Mouse (Mus musculus) stomach, embryonic 15.5 days (tissue): ENCODE data around the gene Gm45021. TPM values are rescaled to one million over a fixed set of nuclear protein-coding genes. Genes with fewer than 3 reads are reported as not detected.

Experiments used
- ATAC-seq: fragments of 200-750 bp; cut with Nextera tagmentation; 2 replicates; pipeline ENCODE4 v1.8.0; 2017; ENCODE audit warnings: low read depth, moderate number of reproducible peaks, moderate TSS enrichment; ENCODE audit not compliant: insufficient read depth, low FRiP score
- H3K27ac ChIP-seq: fragments of 300-500 bp; sonication (generic); 2 replicates; pipeline ENCODE4 v1.5.1; 2015; ENCODE audit warnings: mild to moderate bottlenecking, inconsistent platforms
- H3K27me3 ChIP-seq: fragments of 300-500 bp; sonication (generic); replicated peaks from 2 replicates; pipeline ENCODE4 v1.6.1; 2015; ENCODE audit warnings: inconsistent platforms
- H3K36me3 ChIP-seq: fragments of 300-500 bp; sonication (generic); 2 replicates; pipeline ENCODE4 v1.6.1; 2015; ENCODE audit warnings: inconsistent platforms
- H3K4me1 ChIP-seq: fragments of 300-500 bp; sonication (generic); 2 replicates; pipeline ENCODE4 v1.6.1; 2015; ENCODE audit warnings: inconsistent platforms
- H3K4me2 ChIP-seq: fragments of 300-500 bp; sonication (generic); 2 replicates; pipeline ENCODE4 v1.6.1; 2015; ENCODE audit warnings: mild to moderate bottlenecking, inconsistent platforms
- H3K4me3 ChIP-seq: fragments of 300-500 bp; sonication (generic); replicated peaks from 2 replicates; pipeline ENCODE4 v1.5.1; 2015; ENCODE audit warnings: inconsistent platforms
- H3K9ac ChIP-seq: fragments of 300-500 bp; sonication (generic); 2 replicates; pipeline ENCODE4 v1.6.1; 2015; ENCODE audit warnings: inconsistent platforms
- H3K9me3 ChIP-seq: fragments of 300-500 bp; sonication (generic); 2 replicates; pipeline ENCODE4 v1.6.1; 2016; ENCODE audit warnings: inconsistent platforms
- WGBS: fragments of 180-500 bp; shearing (Covaris S2); methylation state at CpG from one replicate; pipeline ENCODE4 v1.1.7; 2015; 5-methylcytosine and 5-hydroxymethylcytosine counted together
- polyA plus RNA-seq: library from polyadenylated mRNA; unstranded; fragments of >200 nt; fragmentation: Nextera tagmentation; extraction: Ambion mirVana; gene quantifications from 2 replicates; pipeline ENCODE4 v1.2.1, GENCODE M21; 2015

Gene Gm45021
- polyA plus RNA-seq, 1 experiment from 2014 or later, result not detected

GRCm38 (mm10) chr6:48623460-48623859 is 34.0 kb downstream of the Gm45021 start:
- no peak overlapping the region for H3K4me2 ChIP-seq
- WGBS, result 43% methylated on average over 1 of the region's 1 CpGs
- no peak overlapping the region for H3K4me3 ChIP-seq
- ATAC-seq, result no peak
- H3K27me3 ChIP-seq, result peaks cover 16% of the 10 kb centered on the region; the same call in 1 of the 2 replicates
- peaks cover 14% of the 10 kb centered on the region; the same call in 1 of the 2 replicates for H3K36me3 ChIP-seq
- H3K9me3 ChIP-seq, result no peaks in the 10 kb centered on the region
- no peak overlapping the region for H3K27ac ChIP-seq
- H3K9ac ChIP-seq, result no peak overlapping the region
- H3K4me1 ChIP-seq, result peaks cover 9% of the 10 kb centered on the region; the same call in 1 of the 2 replicates

- Histone ChIP-seq H3K4me2 (peak within 1 kb of the TSS; percentile 89), H3K27ac (no peak within 1 kb of the TSS), H3K4me1 (peaks cover 19% of the 10 kb centered on the region), H3K9ac (peak within 1 kb of the TSS; percentile 45; the same call in 1 of the 2 replicates), H3K9me3 (no peaks in the 10 kb centered on the region), H3K36me3 (no peaks in the 10 kb centered on the region), H3K4me3 (peak within 1 kb of the TSS; percentile 47), H3K27me3 (peaks cover 27% of the 10 kb centered on the region)
- no peak for ATAC-seq
- 37% methylated on average over 8 of the region's 8 CpGs for WGBS
Measured at GRCm38 (mm10) chr6:48626464-48626863, 37.1 kb downstream of the Gm45021 start, which contains the start of gene AI854703. TSS of gene AI854703 (plus strand) at chr6:48626764.

DNA sequence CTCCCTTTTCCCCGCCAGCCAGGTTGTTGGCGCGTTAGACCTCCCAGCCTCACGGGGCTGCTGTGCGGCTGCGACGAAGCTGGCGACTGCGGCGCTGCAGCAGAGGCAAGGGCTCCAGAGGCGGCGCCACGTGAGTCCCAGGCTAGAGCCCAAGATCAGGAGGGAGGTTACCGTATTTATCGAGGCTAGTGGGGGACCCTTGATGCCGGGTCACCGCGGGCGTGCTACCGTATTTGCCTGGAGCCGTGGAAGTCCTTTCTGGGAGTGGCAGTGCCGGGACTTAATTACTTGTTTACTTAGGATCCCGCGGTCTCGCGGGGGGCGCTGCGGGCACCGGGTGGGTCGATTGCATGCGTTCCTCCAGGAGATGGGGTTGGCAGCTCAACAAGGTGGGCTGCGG is 37.6 kb downstream of the Gm45021 start:
- H3K4me3 ChIP-seq, result peak overlapping the region; percentile 47

DNA sequence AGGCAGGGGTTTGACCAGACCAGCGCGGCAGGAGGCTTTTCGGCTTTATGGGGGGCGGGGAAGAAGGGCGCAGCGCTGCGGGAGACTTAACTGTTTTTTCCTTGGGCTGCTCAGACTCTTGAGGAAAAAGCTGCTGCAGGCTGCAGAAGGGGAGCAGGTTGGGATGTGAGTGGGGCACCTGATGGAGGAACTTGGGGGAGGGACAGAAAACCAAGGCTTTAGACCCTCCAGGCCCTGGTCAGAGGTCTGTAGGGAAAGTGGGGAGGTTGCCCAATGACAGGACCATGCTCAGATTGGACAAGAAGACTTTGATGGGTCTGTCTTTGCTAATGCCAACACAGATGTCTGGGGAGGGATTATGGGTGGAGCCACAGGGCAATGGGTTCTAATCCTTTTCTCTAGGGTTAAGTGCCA is 38.1 kb downstream of the Gm45021 start:
- peak overlapping the region; percentile 47 for H3K4me3 ChIP-seq
- H3K36me3 ChIP-seq, result no peaks in the 10 kb centered on the region
- WGBS, result 8% methylated on average over 7 of the region's 7 CpGs
- H3K4me2 ChIP-seq, result peak overlapping the region; percentile 89
- no peaks in the 10 kb centered on the region for H3K9me3 ChIP-seq
- peaks cover 19% of the 10 kb centered on the region for H3K4me1 ChIP-seq
- ATAC-seq, result no peak
- no peak overlapping the region for H3K27ac ChIP-seq
- H3K9ac ChIP-seq, result no peak overlapping the region
- peaks cover 27% of the 10 kb centered on the region for H3K27me3 ChIP-seq

More for the DNA sequence above, 37.6 kb downstream of the Gm45021 start:
- H3K9me3 ChIP-seq, result no peaks in the 10 kb centered on the region
- WGBS, result under 1% methylated on average over 32 of the region's 32 CpGs
- H3K4me1 ChIP-seq, result peaks cover 19% of the 10 kb centered on the region
- peak overlapping the region; percentile 45; the same call in 1 of the 2 replicates for H3K9ac ChIP-seq
- H3K4me2 ChIP-seq, result peak overlapping the region; percentile 89
- no peaks in the 10 kb centered on the region for H3K36me3 ChIP-seq
- peaks cover 27% of the 10 kb centered on the region for H3K27me3 ChIP-seq
- H3K27ac ChIP-seq, result no peak overlapping the region
- no peak for ATAC-seq

DNA sequence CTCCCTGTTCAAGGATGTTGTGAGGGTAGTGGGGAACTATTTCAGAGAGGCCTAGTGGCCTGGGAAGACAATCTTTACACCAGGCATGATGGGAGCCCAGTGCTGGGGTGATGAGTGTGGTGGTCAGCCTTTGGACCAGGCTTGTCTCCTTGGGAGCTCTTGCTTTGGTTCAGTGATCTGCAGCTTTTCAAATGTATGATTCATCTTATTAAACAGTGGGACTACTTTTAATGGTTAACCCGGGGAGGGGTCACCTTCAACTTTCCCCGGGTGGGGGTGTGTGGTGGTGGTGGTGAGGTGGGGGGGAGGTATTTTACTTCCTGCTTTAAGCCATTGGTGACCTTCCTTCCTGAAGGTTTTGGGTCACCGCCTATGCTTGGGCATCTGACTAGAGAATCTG is 39.0 kb downstream of the Gm45021 start:
- Histone ChIP-seq H3K27ac (no peak overlapping the region), H3K9me3 (no peaks in the 10 kb centered on the region), H3K36me3 (no peaks in the 10 kb centered on the region), H3K4me2 (no peak overlapping the region), H3K4me3 (no peak overlapping the region), H3K4me1 (peaks cover 19% of the 10 kb centered on the region), H3K27me3 (peaks cover 27% of the 10 kb centered on the region), H3K9ac (no peak overlapping the region)
- no peak for ATAC-seq
- 67% methylated on average over 3 of the region's 3 CpGs for WGBS

GRCm38 (mm10) chr6:48628808-48629660 is 39.6 kb downstream of the Gm45021 start:
- Histone ChIP-seq H3K27me3 (peaks cover 27% of the 10 kb centered on the region), H3K4me3 (peak overlapping the region; percentile 43), H3K9me3 (no peaks in the 10 kb centered on the region), H3K4me1 (peaks cover 19% of the 10 kb centered on the region), H3K36me3 (no peaks in the 10 kb centered on the region), H3K4me2 (peak overlapping the region; percentile 92), H3K9ac (peak overlapping the region; percentile 19; the same call in 1 of the 2 replicates), H3K27ac (no peak overlapping the region)
- 7% methylated on average over 54 of the region's 54 CpGs for WGBS
- no peak for ATAC-seq

DNA sequence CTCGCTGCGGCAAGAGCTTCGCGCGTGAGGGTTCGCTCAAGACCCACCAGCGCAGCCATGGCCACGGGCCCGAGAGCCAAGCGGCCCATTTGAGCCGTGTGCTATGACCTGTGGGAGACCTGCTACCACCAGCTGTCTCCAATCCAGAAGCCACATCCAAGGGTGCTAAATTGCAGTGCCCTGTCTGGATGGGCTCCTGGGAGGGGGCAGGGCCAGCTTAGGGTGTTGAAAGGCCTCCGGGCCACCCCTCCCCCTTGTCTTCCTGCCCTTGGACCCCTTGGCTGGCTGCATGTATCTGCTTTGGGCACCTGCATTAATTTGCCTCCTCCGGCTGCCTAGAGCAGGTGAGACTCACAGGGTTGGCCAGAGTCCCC is 40.2 kb downstream of the Gm45021 start:
- Histone ChIP-seq H3K4me1 (peaks cover 19% of the 10 kb centered on the region), H3K36me3 (no peaks in the 10 kb centered on the region), H3K9ac (peak overlapping the region; percentile 19; the same call in 1 of the 2 replicates), H3K4me2 (peak overlapping the region; percentile 92), H3K9me3 (no peaks in the 10 kb centered on the region), H3K27me3 (peaks cover 27% of the 10 kb centered on the region), H3K27ac (no peak overlapping the region), H3K4me3 (peak overlapping the region; percentile 43)
- ATAC-seq, result 0 out of 2 replicates have a peak, but pooled peaks have one; percentile 9
- 15% methylated on average over 13 of the region's 13 CpGs for WGBS

GRCm38 (mm10) chr6:48630831-48631230 is 41.4 kb downstream of the Gm45021 start:
- Histone ChIP-seq H3K9me3 (no peaks in the 10 kb centered on the region), H3K4me2 (no peak overlapping the region), H3K27me3 (peaks cover 27% of the 10 kb centered on the region), H3K36me3 (no peaks in the 10 kb centered on the region), H3K9ac (no peak overlapping the region), H3K4me3 (no peak overlapping the region), H3K27ac (no peak overlapping the region), H3K4me1 (peaks cover 19% of the 10 kb centered on the region)
- ATAC-seq, result no peak
- WGBS, result 77% methylated on average over 8 of the region's 8 CpGs

GRCm38 (mm10) chr6:48635105-48635504 is 45.7 kb downstream of the Gm45021 start:
- no peaks in the 10 kb centered on the region for H3K36me3 ChIP-seq
- ATAC-seq, result no peak
- H3K9me3 ChIP-seq, result no peaks in the 10 kb centered on the region
- 78% methylated on average over 2 of the region's 2 CpGs for WGBS
- no peak overlapping the region for H3K4me3 ChIP-seq
- no peak overlapping the region for H3K4me2 ChIP-seq
- H3K4me1 ChIP-seq, result 0 out of 2 replicates have a peak, but pooled peaks cover 3% of the 10 kb centered on the region
- no peak overlapping the region for H3K27ac ChIP-seq
- no peaks in the 10 kb centered on the region for H3K27me3 ChIP-seq
- H3K9ac ChIP-seq, result no peak overlapping the region

DNA sequence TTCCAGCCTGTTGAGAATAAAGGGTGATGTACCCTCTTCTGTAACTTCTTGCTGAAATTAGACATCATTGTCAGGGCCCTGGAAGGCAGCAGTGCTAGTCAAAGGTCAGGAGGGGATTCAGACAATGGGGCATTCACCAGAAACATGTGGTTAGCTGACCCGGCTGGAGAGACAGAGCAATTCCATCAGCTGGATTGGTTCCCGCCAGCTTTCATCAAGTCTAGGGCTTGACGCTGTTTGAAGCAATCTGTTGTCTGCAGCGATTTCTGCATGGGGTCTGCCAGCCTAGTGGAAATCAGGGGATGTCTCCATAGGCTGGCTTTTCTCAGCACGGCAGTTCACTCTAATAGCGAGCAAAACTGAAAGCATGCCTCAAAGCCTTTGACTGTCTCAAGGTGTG is 47.1 kb downstream of the Gm45021 start:
- no peak overlapping the region for H3K9ac ChIP-seq
- 64% methylated on average over 6 of the region's 6 CpGs for WGBS
- 0 out of 2 replicates have a peak, but pooled peaks cover 3% of the 10 kb centered on the region for H3K4me1 ChIP-seq
- no peak overlapping the region for H3K27ac ChIP-seq
- no peak for ATAC-seq
- H3K36me3 ChIP-seq, result no peaks in the 10 kb centered on the region
- no peaks in the 10 kb centered on the region for H3K9me3 ChIP-seq
- no peak overlapping the region for H3K4me2 ChIP-seq
- no peaks in the 10 kb centered on the region for H3K27me3 ChIP-seq
- H3K4me3 ChIP-seq, result no peak overlapping the region

DNA sequence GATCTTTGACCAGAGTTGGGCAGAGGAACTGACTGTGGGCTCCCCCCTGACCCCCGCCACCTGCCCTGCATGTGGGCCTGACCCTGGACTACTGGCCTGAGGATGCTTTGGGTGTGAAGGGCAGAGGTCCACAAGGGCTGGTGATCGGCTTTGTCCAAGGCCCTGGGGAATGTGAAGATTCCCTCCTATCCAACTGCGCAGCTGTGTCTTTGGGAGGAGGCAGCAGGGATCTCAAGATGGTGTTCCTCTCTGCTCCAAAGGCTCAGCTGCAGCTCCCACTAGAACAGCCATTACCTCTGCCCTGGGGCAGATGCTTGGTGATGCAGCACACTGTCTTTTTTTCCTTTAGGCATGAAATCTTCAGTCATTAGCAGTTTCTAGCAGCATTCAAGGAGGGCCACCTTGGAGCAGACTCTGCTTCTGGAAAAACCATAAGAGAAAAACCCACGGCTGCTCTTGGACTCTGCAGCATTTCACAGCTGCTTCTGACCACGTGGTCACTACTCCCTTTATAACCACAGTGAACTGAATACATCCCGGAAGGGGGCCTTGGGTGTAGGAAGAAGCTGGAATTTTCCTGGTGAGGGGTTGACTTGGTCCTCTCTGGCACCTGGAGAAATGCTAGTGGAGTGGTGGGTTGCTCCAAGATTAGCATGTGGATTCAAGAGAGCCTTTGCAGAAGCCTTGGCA is 48.5 kb downstream of the Gm45021 start:
- Histone ChIP-seq H3K27me3 (no peaks in the 10 kb centered on the region), H3K36me3 (no peaks in the 10 kb centered on the region)
- WGBS, result 71% methylated on average over 6 of the region's 6 CpGs

DNA sequence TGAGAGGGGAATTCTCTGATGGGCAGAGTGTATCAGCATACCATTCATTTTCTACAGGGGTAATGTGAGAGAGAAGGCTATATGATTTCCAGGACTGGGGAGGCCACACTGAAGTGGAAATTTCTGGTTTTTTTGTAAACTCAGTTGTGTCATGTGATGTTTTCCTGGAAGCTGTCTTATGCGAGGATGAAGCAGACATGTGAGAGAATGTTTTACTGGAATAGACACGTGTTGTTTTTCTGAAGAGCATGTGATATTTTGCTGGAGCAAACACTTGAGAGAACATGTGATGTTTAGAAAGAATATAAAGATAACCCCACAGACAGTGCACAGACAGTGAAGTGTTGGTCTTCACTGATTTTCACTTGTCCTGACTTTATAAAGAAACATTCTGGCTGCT is 49.1 kb downstream of the Gm45021 start:
- Histone ChIP-seq H3K4me1 (0 out of 2 replicates have a peak, but pooled peaks cover 3% of the 10 kb centered on the region), H3K36me3 (no peaks in the 10 kb centered on the region), H3K4me3 (no peak overlapping the region), H3K4me2 (no peak overlapping the region), H3K27me3 (no peaks in the 10 kb centered on the region), H3K9me3 (no peaks in the 10 kb centered on the region), H3K27ac (no peak overlapping the region), H3K9ac (no peak overlapping the region)
- no peak for ATAC-seq
- 55% methylated on average over 2 of the region's 2 CpGs for WGBS

More for the DNA sequence above, 48.5 kb downstream of the Gm45021 start:
- no peak for ATAC-seq
- Histone ChIP-seq H3K4me2 (no peak overlapping the region), H3K4me1 (0 out of 2 replicates have a peak, but pooled peaks cover 3% of the 10 kb centered on the region), H3K9ac (no peak overlapping the region), H3K9me3 (no peaks in the 10 kb centered on the region), H3K27ac (no peak overlapping the region), H3K4me3 (no peak overlapping the region)
